Mouse (Mus musculus) heart, adult 9 months (tissue): ENCODE results near the gene Clstn1.

Experiments used
- DNase-seq, 2 experiments: peaks; one replicate each; pipeline ENCODE4 v3.0.0; 2022; ENCODE audit warnings: low spot score in 2 of 2

The Clstn1 gene

DNA sequence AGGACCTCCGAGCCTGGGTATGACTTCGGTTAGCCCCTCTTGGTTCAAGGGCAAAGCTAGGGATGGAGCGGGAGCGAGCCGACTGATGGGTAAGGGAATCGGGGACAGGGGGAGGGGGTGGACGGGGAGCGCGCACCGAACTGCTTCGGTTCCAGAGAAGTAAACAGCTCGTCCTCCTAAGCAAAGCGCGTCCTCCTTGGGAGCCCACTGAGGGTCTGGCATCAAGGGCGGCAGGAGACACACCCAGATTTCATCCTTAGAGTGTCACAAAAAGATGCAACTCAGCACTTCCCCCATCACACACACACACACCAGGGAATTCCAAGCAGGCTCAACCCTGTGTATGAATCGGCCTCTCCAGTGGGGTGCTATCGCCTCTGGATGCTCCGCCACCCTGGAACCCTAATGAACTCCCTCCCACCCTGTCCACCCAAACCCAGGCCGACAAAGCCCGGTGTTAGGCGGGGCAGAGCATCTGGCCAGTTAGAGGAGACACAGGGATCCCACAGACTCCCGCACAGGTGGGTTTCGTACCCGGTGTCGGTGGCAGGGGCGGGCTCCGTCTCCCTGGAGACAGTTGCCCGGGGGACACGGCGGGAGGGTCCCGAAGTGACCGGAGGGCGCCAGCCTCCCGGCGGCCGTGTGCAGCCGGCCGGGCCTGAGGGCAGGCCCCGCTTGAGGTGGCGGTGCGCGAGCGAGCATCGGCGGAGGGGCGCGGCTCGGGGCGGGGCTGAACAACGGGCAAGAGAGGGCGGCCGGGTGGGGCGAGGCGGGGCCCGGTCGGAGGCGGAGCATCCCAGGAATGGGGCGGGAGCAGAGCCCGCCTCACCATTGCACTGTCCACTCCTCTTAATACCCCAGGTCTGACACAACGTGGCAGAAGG, 89.4 kb downstream of the Clstn1 start:
- DNase-seq: peak; percentile 59 to 76

DNA sequence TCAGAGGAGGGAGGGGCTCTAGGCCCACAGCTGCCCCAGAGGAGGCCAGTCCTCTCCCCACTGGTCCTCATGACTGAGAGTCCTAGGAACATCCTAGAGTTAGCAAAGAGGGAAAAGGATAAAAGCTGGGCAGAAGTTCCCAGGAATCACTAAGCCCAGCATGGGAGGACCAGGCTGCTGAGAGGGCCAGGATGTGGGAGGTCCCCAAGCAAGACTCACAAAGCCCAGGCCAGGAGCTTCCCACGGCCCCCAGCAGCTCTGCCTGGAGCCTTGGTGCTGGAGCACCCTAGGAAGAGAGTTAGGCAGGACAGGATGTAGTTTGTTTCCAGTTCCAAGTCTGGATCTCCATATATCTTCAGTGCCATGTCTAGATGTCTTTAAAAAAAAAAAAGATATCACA, 91.7 kb downstream of the Clstn1 start:
- DNase-seq: peak in 1 of 2 experiments; percentile 41

DNA sequence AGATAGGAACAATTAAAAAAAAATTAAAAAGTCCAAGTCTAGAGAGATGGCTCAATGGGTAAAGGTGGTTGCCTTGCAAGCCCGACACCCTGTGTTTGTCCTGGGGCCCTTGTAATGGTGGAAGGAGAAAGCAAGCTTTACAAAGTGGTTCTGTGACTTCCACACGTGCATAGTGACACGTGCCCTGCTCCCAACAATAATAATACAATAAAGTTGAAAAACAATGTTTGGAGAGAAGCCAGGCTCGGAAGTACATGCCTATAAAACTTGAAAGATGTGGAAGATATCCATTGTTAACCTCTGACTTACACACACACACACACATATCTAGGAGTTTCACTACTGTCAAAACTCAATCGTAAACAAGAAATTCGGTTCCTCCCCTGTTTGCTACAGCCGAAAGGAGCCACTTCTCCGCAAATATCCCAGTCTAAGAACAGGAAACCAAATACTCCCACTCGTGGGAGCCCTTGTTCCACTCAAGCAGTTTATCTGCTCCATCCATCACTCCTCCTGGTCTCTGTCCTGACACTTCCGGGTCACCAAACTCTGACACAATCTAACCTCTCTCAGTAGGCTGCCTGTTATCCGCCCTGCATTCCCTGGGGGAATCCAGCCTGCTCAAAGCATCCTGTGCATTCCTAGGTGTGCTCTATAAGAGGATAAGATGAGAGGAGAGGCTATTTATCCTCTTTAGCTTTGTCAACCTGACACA, 92.9 kb downstream of the Clstn1 start:
- DNase-seq: peak; percentile 42 to 56

DNA sequence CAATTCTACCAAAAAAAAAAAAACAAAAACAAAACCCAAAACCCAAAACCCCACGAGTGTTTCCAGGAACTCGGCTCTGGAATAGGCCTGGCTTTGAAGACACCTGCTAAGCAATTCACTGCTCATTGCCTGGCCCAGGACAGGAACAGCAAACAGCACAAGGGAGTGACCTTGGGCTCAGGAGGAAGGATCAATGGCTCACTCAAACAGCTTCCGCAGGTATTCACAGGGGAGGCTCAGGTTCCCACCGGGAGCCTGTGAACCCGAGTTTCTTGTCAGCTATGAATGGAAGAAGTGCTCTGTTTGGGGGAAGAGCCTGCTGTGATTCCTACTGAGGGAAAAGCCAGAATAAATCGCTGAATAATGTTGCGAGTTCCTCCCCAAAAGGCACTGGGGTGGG, 97.6 kb downstream of the Clstn1 start:
- no peak for DNase-seq

DNA sequence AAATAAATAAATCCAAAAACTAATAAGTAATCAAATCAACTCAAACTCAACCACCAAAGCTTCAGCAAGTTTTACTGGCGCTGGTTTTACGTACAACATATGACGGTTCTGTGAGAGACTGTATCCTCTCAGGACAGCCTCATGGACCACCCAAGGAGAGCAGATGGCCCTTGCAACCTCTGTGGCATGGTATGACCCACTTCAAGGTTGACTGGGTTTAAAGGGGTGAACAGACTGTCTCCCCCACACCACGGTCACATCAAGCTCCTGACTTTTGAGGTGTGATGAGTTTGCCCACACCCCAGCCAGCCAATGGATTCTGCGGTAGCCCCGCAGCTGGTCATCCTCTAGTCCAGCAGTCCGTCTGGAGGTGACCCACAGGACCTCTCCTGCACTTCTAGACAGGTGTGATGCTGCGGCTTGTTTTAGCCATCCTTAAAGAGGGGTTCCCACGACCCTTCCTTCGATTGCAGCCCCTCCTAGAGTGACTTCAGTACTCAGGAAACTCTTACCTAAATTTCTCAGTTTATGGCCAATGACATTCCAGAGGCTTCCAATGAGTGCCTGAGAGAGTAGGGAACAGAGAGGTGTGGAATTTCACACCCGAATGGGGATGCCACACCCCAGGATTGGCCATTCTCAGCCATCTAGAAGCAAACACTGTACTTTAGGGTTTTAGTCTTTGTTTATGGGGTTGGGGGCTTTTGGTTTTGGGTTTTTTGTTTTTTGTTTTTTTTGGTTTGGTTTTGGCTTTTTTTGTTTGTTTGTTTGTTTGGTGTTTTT, 98.8 kb downstream of the Clstn1 start:
- no peak for DNase-seq

DNA sequence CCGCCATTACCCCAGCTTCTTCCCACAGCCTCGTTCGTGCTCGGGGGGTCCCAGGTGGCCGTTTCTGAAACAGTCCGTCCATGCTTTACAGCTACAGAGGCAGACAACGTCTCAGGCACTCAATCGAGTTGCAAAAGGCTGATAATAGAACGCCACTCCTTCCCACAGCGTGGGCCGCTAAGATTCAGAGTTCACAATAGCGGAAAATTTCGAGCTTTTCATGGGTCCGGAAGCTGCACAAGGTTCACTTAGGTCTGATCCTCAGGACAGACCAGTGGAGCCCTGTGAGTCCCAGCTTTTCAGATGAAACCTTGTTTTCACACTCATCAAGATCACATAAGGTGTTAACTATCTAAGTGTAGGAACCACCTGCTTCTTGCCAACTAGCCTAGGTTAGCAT, 102.6 kb downstream of the Clstn1 start:
- DNase-seq: no peak

DNA sequence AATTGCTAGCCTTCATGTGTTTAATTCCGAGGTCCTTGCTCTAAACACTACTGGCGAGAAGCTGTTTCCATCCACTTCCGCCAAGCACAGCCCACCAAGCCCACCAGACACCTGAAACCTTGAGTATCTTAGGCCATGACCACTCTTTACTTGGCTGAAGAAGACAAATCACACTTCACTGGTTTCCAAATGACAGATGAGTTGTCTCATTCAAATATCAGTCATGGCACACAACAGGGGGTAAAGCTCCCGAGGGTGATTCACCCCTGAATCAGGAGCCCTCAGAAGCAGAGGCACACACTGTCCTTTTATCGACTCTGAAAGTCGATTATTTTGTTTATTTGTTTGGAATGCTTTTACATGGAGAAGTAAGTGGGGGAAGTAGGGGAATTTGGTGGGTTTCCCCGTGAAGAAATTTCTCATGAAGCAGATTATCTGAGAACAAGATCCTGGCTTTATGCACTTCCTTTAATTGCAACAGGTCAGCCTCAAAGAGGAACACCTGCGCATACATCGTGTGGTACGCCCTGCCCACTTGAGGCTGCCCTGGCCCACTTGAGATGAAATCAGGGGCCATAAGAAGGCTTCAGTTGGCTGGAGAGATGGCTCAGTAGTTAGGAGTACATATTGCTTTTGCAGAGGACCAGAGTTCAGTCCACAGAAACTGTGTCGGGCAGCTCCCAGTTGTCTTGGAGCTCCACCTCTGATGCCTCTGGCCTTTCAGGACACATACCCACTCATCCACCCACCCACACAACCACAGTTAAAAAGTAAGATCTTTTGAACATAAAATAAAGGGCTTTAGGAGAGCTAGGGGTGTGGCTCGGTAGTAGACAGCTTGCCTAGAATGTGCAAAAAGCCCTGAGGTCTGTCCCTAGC, 103.8 kb downstream of the Clstn1 start:
- no peak for DNase-seq

DNA sequence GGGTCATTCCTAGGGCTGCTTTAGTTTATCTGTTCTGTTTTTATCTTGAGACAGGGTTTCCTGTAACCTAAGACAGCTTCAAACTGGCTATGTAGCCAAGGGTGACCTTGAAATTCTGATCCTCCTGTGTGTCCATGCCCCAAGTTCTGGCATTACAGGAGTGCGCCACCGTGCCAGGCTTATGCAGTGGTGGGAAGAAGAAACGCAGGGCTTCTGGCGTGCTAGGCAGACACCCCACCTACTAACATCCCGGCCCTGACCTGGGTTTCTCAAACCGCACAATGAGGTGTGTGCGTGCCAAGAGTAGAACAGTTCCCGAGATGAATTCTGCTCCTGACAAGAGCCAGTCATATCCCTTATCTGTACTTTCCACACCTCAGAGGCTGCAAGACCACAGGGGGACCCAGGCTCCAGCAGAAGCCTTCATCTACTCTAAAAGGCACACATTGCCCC, 104.6 kb downstream of the Clstn1 start:
- DNase-seq: no peak

DNA sequence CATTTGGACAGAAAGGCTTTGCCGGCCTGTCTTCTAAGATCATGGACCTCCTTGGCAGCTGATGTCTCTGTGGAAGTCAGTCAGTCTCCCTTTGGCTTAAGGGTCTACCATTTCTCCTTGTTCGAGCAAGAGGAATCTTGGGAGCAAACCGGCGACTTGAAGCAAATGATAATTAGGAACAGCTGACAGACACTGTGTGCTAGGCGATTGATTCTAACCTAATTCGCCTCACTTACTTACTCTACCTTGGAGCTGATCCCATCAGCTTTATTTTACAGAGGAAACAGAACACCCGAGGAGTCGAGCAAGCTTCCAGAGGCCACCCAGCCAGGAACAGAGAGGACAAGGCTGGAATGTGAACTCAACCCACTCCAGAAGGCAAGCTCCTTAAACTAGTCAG, 105.1 kb downstream of the Clstn1 start:
- DNase-seq: no peak

DNA sequence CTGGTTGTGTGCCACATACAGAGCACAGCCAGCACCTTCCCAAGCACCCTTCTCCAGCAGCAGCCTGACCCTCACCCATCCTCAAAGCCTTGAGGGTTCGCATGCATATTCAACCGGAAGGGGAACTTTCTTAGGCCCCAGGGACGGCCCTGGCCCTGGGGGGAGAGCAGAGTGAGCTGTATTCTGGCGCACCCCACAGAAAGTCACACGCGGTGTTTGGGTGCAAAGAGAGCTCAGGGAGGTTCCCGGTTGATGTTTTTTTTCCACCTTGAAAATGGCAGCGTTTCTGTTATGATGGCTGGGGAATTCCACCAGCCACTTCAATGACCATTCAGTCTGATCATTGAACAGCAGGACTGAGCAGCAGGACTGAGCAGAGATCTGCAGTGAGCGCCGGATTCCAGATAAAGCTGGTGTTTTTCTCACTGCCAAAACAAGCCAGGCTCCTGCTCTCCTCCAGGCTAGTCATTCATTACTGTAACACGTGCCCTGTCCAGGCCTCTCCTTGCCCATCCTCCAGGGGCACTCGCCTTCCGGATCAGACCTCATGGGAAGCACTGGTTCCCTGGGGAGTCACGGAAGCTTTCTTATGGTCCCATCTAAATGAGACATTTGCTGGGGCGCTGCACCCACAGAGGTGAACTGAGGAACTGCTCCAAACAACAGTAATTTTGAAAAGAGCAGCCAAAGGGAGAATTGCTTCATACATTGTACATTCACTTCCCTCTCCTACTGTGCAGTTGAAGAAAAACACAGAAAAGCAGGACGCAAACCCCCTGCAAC, 110.1 kb downstream of the Clstn1 start:
- no peak for DNase-seq

DNA sequence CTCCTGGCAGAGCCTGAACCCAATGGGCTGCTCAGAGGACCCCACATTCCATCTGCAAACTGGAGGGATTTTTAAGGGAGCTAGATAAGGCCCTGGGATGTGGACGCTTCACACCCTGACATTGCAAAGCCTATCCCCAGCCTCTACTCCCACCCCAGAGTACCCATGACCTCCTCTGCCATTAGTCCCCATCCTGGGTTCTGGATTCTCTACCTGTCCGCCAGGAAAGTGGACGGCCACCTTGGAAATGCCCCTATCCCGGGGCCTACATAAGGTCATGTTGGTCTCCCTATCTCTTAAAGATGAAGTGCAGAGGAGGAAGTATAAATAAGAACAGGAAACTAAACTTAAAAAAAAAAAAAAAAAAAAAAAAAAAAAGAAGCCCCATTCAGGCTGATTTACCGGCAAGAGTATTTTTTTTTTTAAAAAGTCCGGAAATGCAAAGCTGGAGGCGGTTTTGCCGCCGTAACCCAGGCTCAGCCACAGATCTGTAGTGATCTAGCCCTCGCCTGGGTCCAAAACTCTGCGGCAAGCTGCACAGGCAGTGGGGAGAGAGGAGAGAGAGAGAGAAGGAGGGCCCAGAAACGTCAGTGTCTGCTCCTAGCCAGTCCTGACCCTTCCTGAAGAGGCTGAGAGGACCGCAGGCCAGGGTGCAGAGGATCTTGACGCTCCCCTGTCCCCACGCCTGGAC, 111.4 kb downstream of the Clstn1 start:
- peak; percentile 24 to 56 for DNase-seq

DNA sequence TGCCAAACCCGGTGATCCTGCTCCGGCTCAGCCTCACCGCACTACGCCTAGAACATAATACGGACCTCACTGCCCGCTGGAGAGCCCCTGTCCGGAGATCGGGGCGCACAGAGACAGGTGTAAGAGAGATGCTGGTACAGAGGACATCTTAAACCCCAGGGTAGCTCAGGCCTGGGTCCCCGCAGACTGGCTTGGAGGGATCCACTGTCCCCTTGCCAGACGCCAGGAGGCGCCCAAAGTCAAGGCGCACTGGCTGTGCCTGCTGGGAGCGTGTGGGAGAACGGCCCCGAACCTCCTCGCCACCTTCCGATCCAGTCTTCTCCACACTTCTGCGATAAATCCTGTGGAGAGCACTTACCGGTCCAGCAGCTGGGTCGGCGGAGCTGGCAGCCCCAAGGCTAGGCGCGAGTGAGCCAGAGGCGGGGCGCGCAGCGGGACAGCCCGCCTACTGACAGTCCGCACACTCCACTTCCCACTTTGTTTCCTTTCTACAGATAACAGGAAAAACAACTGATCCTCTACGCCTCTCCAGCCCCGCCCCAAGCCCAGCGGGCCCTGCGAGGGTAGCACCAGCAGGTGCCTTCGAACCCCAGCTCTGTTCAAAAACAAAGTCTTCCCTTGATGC, 112.0 kb downstream of the Clstn1 start:
- DNase-seq: peak; percentile 62 to 72
